Mouse (Mus musculus) fat pad, adult 2 months (tissue): Measurements from ENCODE around the gene Zfp672.
"Not testable (repeated sequence)": the region's sequence is repeated elsewhere in the genome, so short reads cannot be mapped to it uniquely, and the experiment has no call there.

ENCODE experiments used
- DNase-seq: peaks from one replicate; pipeline ENCODE4 v3.0.0-alpha.2; 2011; ENCODE audit warnings: low read depth, low spot score; ENCODE audit errors: extremely low read depth

Zfp672 gene

GRCm38 (mm10) chr11:58330276-58331148 is at the start of gene Zfp672, which contains the start of gene Sh3bp5l:
Zfp672 (minus strand) TSS chr11:58330339.
Sh3bp5l (plus strand) TSS chr11:58330724.
- no peak for DNase-seq

DNA sequence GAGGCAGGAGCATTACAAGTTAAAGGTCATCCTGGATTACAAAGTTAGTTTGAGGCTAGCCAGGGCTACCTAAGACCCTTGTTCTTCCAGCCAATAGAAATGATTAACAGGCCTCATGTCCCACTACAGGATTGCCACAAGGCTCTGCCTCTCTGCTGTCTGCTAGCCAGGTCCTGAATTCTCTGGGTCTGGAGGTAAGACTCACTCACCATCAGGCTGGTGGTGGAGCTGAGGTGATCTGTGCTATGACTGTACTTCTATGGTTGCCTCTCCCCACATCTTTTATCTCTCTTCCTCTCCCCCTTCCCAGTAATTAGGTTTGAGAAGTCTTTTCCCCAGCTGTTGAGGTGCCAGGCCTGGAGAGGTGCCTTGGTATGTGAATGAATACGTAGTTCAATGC is 49.4 kb upstream of the Zfp672 start:
- no peak for DNase-seq

GRCm38 (mm10) chr11:58378763-58379278 is 48.7 kb upstream of the Zfp672 start, which contains the start of gene Lypd8:
Lypd8 (plus strand) TSS chr11:58379043.
- no peak for DNase-seq

DNA sequence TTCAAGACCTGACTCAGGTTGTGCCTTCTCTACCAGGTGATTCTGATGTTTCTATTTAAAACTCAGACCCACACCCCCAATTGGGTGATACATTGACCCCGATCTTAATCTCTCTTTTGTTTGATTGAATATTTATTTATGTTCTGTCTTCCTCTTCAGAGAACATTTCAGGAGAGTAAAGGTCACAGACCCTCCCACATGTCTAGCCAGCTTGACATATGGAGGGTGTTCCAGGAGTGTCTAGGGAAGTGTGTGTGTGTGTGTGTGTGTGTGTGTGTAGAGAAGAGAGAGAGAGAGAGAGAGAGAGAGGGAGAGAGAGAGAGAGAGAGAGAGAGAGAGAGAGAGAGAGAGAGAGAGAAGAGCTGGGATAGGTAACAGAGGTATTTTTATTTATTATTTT is 47.5 kb upstream of the Zfp672 start:
- no peak for DNase-seq

DNA sequence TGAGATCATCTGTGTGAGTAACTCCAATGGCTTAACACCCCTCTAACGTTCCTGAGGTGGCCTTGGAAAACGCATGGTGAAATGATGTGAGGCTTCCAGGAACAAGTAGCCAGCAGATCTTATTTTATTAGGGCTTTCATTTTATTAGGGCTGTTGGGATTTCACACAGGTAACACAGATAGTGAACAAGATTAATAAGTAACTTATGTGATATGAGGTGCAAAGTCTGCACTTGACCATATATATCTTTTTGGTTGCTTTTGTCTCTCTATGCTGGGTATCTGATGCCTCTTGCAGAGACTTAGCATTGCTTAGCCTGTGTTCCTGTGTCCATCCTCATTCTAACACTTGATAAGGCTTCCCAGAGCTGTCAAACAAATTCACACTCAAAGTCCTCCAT is 47.1 kb upstream of the Zfp672 start:
- DNase-seq: no peak

DNA sequence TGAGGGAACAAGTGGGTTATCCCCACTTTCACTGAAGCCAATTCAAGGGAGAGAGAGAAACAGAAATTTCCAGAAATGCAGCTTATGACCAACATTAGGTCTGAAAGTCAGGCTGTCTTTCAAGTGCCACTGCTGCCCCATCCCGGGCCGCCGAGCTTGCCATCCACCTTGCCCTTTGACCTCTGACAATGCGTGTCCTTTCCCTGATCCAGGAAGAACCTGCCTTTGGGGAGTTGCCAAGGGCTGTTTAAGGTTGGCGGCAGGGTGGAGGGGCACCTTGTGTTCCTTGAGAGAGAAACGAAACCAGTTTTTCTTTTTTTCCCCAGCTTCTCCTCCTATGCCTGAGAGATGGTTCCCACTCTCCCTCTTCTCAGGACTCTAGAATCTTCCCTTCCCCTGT is 36.1 kb upstream of the Zfp672 start:
- DNase-seq: not testable (repeated sequence)

DNA sequence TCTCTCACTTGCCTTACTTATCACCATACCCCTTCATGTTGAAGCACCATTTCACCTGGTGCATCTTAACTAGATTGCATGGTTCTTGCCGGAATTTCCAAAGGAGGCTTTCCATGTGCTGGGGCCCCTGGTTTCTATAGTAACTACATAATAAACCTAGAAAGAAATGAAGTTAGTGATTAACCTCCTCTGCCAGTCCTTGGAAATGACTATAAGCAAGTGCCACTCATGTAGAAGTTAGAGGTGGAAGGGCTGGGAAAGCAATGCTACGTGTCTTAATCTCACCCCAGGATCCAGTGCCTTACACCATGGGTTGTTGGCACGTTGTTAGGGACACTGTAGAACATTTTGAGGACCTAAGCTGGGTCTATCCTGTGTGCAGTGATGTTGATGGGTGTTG is 34.3 kb upstream of the Zfp672 start:
- DNase-seq: no peak

GRCm38 (mm10) chr11:58362562-58362961 is 32.4 kb upstream of the Zfp672 start:
- DNase-seq: not testable (repeated sequence)

- no peak for DNase-seq
These were observed 27.9 kb upstream of the Zfp672 start for GRCm38 (mm10) chr11:58357844-58358534.

- DNase-seq: no peak
These were observed 26.9 kb upstream of the Zfp672 start for GRCm38 (mm10) chr11:58357042-58357441.

GRCm38 (mm10) chr11:58354927-58355326 is 24.8 kb upstream of the Zfp672 start:
- DNase-seq: no peak

GRCm38 (mm10) chr11:58354476-58354875 is 24.3 kb upstream of the Zfp672 start:
- DNase-seq: no peak

- DNase-seq: no peak
These were observed 23.6 kb upstream of the Zfp672 start for GRCm38 (mm10) chr11:58353709-58354108.

GRCm38 (mm10) chr11:58352681-58353548 is 22.8 kb upstream of the Zfp672 start:
- DNase-seq: no peak

GRCm38 (mm10) chr11:58351179-58351578 is 21.0 kb upstream of the Zfp672 start:
- DNase-seq: no peak

DNA sequence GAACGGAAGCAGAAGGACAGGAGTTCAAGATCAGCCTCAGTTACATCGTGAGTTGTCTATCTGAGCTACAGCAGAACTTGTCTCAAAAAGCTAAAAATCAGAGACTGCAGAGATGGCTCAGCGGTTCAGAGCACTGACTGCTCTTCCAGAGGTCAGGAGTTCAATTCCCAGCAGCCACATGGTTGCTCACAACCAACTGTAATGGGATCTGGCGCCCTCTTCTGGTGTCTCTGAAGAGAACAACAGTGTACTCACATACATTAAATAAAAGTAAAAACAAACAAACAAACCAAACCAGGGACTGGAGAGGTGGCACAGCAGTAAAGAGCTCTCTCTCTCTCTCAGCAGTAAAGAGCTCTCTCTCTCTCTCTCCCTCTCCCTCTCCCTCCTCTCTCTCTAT is 20.5 kb upstream of the Zfp672 start:
- no peak for DNase-seq

- DNase-seq: no peak
These were observed 16.6 kb upstream of the Zfp672 start for GRCm38 (mm10) chr11:58346745-58347144.

GRCm38 (mm10) chr11:58334746-58335145 is 4.6 kb upstream of the Zfp672 start:
- DNase-seq: no peak

- no peak for DNase-seq
These were observed 1.4 kb upstream of the Zfp672 start for GRCm38 (mm10) chr11:58331546-58331945.

- no peak for DNase-seq
These were observed 983 bp upstream of the Zfp672 start for GRCm38 (mm10) chr11:58331149-58331495.

DNA sequence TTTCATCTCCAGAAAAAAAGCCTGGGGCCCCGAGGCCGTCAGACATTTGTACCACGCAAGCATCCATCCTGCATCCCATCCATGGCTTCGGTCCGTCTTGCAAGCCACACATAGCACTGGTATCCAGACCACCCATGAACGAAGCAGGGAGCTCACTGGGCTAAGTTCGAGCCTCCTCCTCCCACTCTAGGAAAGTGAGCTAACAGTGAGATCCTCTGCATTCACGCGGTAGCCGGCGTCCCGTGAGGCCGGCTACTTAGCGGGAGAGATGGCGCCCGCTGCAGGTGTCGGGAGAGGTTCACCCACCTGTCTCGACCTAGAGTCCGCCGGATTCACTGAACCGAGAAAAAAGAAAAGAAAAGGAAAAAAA is 248 bp downstream of the Zfp672 start:
- no peak for DNase-seq
